Mouse (Mus musculus) hindbrain, embryonic 15.5 days (tissue): Measurements from ENCODE around the gene Med29. TPM values are rescaled to one million over a fixed set of nuclear protein-coding genes. Genes with fewer than 3 reads are reported as not detected.
A peak's percentile ranks its signal among the peaks of the same experiment; 100 is the strongest.

Experiments
- ATAC-seq: fragments of 200-750 bp; cut with Nextera tagmentation; 2 replicates; pipeline ENCODE4 v1.8.0; 2017; ENCODE audit warnings: low read depth, moderate number of reproducible peaks, moderate TSS enrichment; ENCODE audit not compliant: low FRiP score
- H3K27ac ChIP-seq: fragments of 300-500 bp; sonication (generic); replicated peaks from 2 replicates; pipeline ENCODE4 v1.5.1; 2015; ENCODE audit warnings: mild to moderate bottlenecking, inconsistent platforms
- H3K27me3 ChIP-seq: fragments of 300-500 bp; sonication (generic); 2 replicates; pipeline ENCODE4 v1.6.1; 2015; ENCODE audit warnings: control low read depth, inconsistent platforms
- H3K36me3 ChIP-seq: fragments of 300-500 bp; sonication (generic); 2 replicates; pipeline ENCODE4 v1.6.1; 2015; ENCODE audit warnings: control low read depth, inconsistent platforms
- H3K4me1 ChIP-seq: fragments of 300-500 bp; sonication (generic); replicated peaks from 2 replicates; pipeline ENCODE4 v1.6.1; 2015; ENCODE audit warnings: control low read depth, inconsistent platforms
- H3K4me2 ChIP-seq: fragments of 300-500 bp; sonication (generic); 2 replicates; pipeline ENCODE4 v1.6.1; 2015; ENCODE audit warnings: moderate library complexity, mild to moderate bottlenecking, inconsistent platforms
- H3K4me3 ChIP-seq: fragments of 300-500 bp; sonication (generic); 2 replicates; pipeline ENCODE4 v1.5.1; 2015; ENCODE audit warnings: mild to moderate bottlenecking, inconsistent platforms
- H3K9ac ChIP-seq: fragments of 300-500 bp; sonication (generic); 2 replicates; pipeline ENCODE4 v1.6.1; 2015; ENCODE audit warnings: inconsistent platforms
- H3K9me3 ChIP-seq: fragments of 300-500 bp; sonication (generic); 2 replicates; pipeline ENCODE4 v1.6.1; 2016; ENCODE audit warnings: control low read depth, inconsistent platforms
- WGBS: fragments of 180-500 bp; shearing (Covaris S2); methylation state at CpG from one replicate; pipeline ENCODE4 v1.1.7; 2015; 5-methylcytosine and 5-hydroxymethylcytosine counted together
- polyA plus RNA-seq: library from polyadenylated mRNA; unstranded; fragments of >200 nt; fragmentation: Nextera tagmentation; extraction: Ambion mirVana; gene quantifications from 2 replicates; pipeline ENCODE4 v1.2.1, GENCODE M21; 2015

The Med29 gene
- 46.1 and 46.6 TPM in 2 replicates for polyA plus RNA-seq

DNA sequence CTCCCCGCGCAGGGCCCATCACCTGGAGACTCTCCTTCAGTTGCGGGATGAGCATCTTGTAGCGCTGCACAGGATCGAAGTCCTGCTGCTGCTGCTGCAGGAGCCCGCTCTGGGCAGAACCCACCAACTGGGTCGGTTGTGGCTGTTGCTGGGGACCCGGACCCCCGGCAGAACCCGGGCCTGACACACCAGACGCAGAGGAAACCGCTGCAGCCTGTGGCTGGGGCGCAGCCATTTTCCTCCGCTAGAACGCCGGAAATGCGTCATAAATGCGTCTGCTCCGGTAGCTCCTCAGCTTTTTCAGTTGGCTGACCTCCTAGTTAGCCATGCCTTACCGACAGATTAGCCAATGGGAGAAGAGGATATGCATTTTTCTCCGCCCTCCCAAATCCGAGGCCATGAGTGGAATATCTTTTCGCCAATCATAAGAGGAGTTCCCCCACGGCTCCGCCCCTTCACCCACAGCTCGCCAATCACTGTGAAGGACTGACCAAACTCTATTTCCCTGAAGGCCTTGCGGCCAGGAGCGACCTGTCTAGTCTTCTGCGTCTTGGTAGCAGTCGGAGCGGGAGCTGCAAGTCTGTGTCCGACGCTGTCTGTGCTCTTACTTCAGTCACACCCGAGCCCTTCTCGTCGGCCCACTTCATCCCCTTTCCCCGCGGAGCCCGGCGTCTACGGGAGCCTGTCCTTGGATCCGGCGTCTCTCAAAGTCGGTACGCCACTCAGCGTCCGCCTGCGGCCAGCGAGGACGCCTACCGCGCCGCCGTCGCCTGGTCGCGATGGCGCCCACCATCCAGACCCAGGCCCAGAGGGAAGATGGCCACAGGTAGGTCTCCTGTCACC, at the start of gene Med29, which contains the start of gene Paf1:
Gene Med29, minus strand, starts transcription at position 280 of the 843 bp plus-strand sequence.
Gene Paf1, plus strand, starts transcription at position 523 of the 843 bp plus-strand sequence.
- WGBS: under 1% methylated on average over 58 of the region's 58 CpGs
- H3K4me1 ChIP-seq: peaks cover 27% of the 10 kb centered on the region

DNA sequence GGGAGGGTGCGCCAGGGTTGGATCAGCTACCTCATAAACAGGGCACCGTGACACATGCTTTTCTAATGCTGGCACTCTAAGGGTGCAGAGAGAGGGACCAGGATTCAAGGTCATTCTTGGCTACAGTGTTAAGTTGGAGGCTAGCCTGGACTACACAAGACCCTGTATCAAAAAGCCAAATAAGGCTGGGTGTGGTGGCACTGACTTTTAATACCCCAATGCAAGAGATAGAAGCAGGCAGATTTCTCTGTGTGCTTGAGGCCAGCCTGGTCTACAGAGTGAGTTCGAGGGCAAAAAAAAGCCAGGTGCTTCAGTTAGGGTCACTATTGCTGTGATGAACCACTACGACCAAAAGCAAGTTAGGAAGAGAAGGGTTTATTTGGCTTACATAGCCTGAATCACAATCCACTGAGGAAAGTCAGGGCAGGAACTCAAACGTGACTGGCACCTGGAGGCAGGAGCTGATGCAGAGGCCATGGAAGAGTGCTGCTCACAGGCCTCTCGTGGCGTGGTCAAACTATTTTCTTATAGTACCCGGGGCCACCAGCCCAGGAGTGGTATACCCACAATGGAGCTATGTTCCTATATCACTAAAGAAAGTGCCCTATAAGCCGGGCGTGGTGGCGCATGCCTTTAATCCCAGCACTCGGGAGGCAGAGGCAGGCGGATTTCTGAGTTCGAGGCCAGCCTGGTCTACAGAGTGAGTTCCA, 49.4 kb upstream of the Med29 start:
- peaks cover 8% of the 10 kb centered on the region for H3K4me1 ChIP-seq
- no peak overlapping the region for H3K9ac ChIP-seq
- H3K27me3 ChIP-seq: peaks cover 5% of the 10 kb centered on the region; the same call in 1 of the 2 replicates
- H3K9me3 ChIP-seq: no peaks in the 10 kb centered on the region
- no peak overlapping the region for H3K27ac ChIP-seq
- H3K4me2 ChIP-seq: no peak overlapping the region
- 94% methylated on average over 13 of the region's 14 CpGs for WGBS
- H3K4me3 ChIP-seq: no peak overlapping the region
- no peak for ATAC-seq
- H3K36me3 ChIP-seq: no peaks in the 10 kb centered on the region

More for the DNA sequence above, at the start of gene Med29, which contains the start of gene Paf1:
- Histone ChIP-seq H3K9ac (peak within 1 kb of the TSS; percentile 80), H3K4me2 (peak within 1 kb of the TSS; percentile 80), H3K36me3 (peaks cover 50% of the 10 kb centered on the region), H3K27me3 (no peaks in the 10 kb centered on the region), H3K9me3 (no peaks in the 10 kb centered on the region), H3K4me3 (peak within 1 kb of the TSS; percentile 86), H3K27ac (peak within 1 kb of the TSS; percentile 83)
- peak; percentile 99 for ATAC-seq

DNA sequence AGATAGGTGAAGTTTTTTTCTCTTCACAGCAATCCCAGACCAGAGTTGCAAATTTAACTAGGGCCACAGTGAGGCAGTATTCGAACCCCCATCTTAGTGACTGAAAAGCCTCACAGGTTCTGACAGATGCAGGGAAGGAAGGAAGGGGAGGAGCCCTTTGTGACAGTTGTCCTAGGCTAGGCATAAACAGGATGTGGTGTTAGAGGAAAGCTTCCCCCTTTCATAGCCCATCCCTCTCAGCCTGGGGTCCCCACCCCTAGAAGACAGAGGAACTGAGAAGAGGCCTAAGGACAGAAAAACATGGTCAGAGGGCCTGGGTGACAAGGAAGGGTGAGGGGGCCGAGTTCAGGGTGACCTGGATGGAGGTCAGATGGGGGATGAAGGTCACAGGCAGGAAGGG, 48.2 kb upstream of the Med29 start:
- H3K9me3 ChIP-seq: no peaks in the 10 kb centered on the region
- H3K4me1 ChIP-seq: peaks cover 5% of the 10 kb centered on the region
- H3K36me3 ChIP-seq: no peaks in the 10 kb centered on the region
- H3K4me2 ChIP-seq: no peak overlapping the region
- no peak overlapping the region for H3K27ac ChIP-seq
- H3K27me3 ChIP-seq: peaks cover 3% of the 10 kb centered on the region; the same call in 1 of the 2 replicates
- H3K4me3 ChIP-seq: no peak overlapping the region
- 60% methylated on average over 2 of the region's 2 CpGs for WGBS
- no peak for ATAC-seq
- no peak overlapping the region for H3K9ac ChIP-seq

DNA sequence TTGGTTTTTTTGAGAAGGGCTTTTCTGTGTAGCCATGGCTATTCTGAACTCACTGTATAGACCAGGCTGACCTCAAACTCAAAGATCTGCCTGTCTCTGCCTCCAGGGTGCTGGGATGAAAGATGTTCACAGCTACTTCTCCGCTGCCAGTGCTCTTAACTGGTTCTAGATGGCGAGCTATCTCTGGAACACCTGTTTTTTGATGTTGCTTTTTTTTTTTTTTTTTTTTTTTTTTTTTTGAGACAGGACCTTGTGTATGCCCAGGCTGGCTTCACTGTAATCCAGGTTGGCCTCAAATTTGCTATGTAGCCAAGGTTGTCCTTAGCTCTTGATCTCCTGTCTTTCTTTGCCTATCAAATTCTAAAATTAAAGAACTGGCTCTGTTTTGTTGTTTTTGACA, 46.3 kb upstream of the Med29 start:
- H3K4me2 ChIP-seq: no peak overlapping the region
- no peak for ATAC-seq
- no peak overlapping the region for H3K27ac ChIP-seq
- no peaks in the 10 kb centered on the region for H3K27me3 ChIP-seq
- H3K9me3 ChIP-seq: no peaks in the 10 kb centered on the region
- H3K4me3 ChIP-seq: no peak overlapping the region
- no peak overlapping the region for H3K9ac ChIP-seq
- H3K36me3 ChIP-seq: no peaks in the 10 kb centered on the region
- 84% methylated on average over 2 of the region's 2 CpGs for WGBS
- peaks cover 23% of the 10 kb centered on the region for H3K4me1 ChIP-seq

DNA sequence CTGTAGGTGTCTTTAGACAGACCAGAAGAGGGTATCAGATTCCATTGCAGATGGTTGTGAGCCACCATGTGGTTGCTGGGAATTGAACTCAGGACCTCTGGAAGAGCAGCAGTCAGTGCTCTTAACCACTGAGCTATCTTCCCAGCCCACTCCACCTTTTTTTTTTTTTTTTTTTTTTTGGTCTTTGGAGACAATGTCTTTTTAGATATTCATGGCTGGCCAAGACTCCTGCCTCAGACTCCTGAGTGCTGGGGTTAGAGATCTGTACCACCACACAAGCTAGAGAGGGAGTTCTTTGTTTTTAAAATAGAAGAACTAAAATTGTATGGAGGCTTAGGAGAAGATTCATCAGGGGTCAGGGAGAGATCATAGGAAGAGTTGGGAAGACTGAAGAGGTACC, 45.5 kb upstream of the Med29 start:
- Histone ChIP-seq H3K9ac (no peak overlapping the region), H3K9me3 (no peaks in the 10 kb centered on the region), H3K4me3 (no peak overlapping the region), H3K36me3 (no peaks in the 10 kb centered on the region), H3K27ac (no peak overlapping the region), H3K27me3 (no peaks in the 10 kb centered on the region), H3K4me2 (no peak overlapping the region), H3K4me1 (peaks cover 31% of the 10 kb centered on the region)
- ATAC-seq: no peak

DNA sequence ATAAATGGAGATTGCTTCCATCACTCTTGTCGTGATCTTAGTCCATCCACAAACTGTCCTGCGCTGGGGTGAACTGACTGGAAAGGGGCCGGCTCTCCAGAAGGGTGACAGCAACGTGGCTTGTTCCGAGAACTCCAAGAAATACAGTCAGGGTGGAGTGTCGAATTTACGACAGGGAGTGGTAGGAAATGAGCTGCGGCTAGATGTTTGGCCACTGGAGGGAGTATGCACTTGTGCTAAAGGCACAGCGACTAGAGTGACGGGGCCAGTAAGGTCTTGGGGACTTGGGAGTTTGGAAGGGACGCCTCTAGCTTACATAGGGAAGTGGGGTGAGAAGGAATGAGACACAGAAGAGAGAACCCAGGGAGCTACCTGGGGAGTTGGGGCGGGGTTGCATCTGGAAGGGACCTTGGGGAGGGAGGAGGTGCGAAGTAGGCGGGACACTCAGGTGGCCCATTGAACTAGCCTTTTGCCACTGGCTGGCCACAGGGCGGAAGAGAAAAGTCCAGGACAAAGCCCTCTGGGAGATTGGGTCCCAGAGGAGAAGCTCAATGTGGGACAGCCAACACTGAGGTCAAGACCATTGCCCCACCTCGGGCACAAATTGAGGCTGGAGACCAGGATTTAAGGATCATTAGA, 44.5 kb upstream of the Med29 start, which contains the start of gene Gmfg:
Gene Gmfg, plus strand, starts transcription at position 516 of the 639 bp plus-strand sequence.
- no peaks in the 10 kb centered on the region for H3K27me3 ChIP-seq
- peak within 1 kb of the TSS; percentile 70 for H3K4me2 ChIP-seq
- no peaks in the 10 kb centered on the region for H3K36me3 ChIP-seq
- peak within 1 kb of the TSS; percentile 93 for H3K4me3 ChIP-seq
- no peaks in the 10 kb centered on the region for H3K9me3 ChIP-seq
- peak within 1 kb of the TSS; percentile 76 for H3K9ac ChIP-seq
- H3K27ac ChIP-seq: peak within 1 kb of the TSS; percentile 84
- peaks cover 38% of the 10 kb centered on the region for H3K4me1 ChIP-seq
- ATAC-seq: peak; percentile 17
- WGBS: 3% methylated on average over 16 of the region's 16 CpGs

DNA sequence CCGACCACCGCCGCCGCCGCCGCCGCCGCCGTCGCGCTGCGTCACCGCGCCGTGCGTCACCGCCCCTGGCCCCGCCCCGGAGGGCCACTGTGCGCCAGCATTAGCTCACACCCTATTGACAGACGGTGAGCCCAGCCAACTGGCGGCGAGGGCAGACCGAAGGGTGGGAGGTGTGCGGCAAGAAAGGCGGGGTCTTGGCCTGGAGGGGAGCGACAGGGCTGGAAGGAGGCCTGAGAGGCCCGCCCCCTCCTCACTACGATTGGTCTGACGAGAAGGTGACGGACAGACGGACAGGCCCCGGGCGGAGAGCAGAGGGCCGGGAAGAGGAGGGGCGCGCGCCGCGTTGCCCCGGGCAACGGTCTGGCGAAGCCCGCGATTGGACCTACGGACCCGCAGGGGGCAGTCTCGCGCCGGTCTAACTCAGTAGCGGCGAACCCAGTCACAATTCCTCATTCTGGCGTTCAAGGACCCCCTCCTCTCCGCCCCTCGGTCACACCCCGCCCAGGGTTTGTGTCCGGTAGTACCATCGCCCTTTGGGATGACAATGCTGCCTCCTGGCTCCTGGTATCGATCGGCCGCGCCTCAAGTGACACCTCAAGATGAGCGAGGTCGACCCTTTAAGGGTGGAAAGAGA, 43.9 kb upstream of the Med29 start:
- Histone ChIP-seq H3K27me3 (no peaks in the 10 kb centered on the region), H3K4me3 (peak overlapping the region; percentile 93), H3K4me1 (peaks cover 42% of the 10 kb centered on the region), H3K9me3 (no peaks in the 10 kb centered on the region), H3K27ac (peak overlapping the region; percentile 84), H3K9ac (peak overlapping the region; percentile 97), H3K36me3 (no peaks in the 10 kb centered on the region), H3K4me2 (peak overlapping the region; percentile 78)
- ATAC-seq: peak; percentile 99
- under 1% methylated on average over 59 of the region's 64 CpGs for WGBS

DNA sequence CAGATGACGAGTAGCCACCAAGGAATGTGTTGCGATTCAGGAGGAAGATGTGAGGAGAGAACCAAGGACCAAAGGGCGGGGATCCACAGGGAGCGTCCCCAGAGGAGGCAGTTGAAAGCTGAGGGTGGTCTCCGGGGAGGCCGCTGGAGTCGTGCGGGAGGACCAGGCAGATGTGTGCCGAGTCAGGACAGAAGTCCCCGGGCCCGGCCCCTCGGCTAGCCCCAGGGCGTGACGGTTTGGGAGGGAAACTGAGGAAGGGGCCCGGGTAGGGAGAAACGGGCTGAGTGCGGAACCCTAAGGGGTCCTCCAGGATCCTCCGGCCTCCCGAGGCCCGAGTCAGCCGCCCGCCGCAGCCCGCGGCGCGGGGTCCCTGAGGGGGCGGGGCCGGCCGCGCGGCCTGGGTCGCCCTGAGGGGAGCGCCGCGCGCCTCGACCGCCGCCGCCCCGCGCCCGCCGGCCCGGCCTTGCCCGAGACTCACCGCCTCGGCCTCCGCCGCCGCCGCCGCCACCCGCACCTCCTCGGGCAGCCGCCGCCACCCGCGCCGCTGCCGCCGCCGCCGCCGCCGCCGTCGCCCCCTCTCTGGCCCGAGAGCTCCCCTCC, 43.3 kb upstream of the Med29 start:
- peak overlapping the region; percentile 97 for H3K9ac ChIP-seq
- no peaks in the 10 kb centered on the region for H3K9me3 ChIP-seq
- no peaks in the 10 kb centered on the region for H3K27me3 ChIP-seq
- no peaks in the 10 kb centered on the region for H3K36me3 ChIP-seq
- 0% methylated on average over 30 of the region's 70 CpGs for WGBS
- H3K27ac ChIP-seq: peak overlapping the region; percentile 73
- peaks cover 42% of the 10 kb centered on the region for H3K4me1 ChIP-seq
- peak overlapping the region; percentile 78 for H3K4me2 ChIP-seq
- peak; percentile 24 for ATAC-seq
- H3K4me3 ChIP-seq: peak overlapping the region; percentile 93

DNA sequence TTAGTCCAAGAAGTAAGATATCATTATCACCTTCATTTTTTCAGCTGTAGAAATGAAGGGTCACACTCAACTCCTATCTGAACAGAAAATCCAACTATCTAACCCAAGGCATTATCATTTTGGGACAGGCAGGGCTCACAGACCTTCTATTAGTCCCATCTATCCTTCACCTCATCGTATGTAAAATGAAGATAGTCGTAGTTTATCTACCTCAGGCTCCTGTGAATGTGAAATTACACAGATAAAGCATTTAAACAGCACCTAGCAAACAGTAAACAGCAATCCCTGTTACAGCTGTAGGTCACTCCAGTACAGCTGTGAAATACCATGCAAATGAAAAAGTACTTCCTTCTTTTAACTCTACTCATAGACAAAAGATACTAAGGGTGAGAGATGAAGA, 39.7 kb upstream of the Med29 start:
- ATAC-seq: no peak
- no peaks in the 10 kb centered on the region for H3K36me3 ChIP-seq
- no peak overlapping the region for H3K9ac ChIP-seq
- no peak overlapping the region for H3K27ac ChIP-seq
- no peak overlapping the region for H3K4me3 ChIP-seq
- H3K4me1 ChIP-seq: peaks cover 48% of the 10 kb centered on the region
- no peak overlapping the region for H3K4me2 ChIP-seq
- H3K27me3 ChIP-seq: no peaks in the 10 kb centered on the region
- no peaks in the 10 kb centered on the region for H3K9me3 ChIP-seq
- WGBS: 95% methylated on average over 2 of the region's 2 CpGs

DNA sequence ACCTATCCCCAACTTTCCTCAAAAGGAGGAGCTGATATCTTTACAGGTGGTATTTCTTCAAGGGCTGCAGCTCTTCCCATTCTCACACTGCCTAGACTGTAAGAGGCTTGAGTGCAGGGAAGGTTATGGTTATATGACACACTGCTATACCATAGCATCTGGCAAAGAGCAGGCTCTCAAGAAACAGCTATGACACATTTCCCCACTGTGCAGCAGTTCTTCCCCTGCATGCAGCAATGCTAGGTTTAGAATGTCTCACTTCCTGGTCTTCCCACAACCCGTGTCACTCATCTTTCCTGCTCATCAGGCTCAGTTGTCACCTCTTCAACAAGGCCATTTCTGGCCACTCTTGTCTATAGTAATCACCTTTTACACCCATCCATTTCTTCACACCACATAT, 38.0 kb upstream of the Med29 start:
- WGBS: 83% methylated on average over 1 of the region's 1 CpGs
- Histone ChIP-seq H3K4me2 (no peak overlapping the region), H3K4me1 (peaks cover 43% of the 10 kb centered on the region), H3K9ac (no peak overlapping the region), H3K36me3 (no peaks in the 10 kb centered on the region), H3K27me3 (no peaks in the 10 kb centered on the region), H3K4me3 (no peak overlapping the region), H3K27ac (no peak overlapping the region), H3K9me3 (no peaks in the 10 kb centered on the region)
- ATAC-seq: no peak

DNA sequence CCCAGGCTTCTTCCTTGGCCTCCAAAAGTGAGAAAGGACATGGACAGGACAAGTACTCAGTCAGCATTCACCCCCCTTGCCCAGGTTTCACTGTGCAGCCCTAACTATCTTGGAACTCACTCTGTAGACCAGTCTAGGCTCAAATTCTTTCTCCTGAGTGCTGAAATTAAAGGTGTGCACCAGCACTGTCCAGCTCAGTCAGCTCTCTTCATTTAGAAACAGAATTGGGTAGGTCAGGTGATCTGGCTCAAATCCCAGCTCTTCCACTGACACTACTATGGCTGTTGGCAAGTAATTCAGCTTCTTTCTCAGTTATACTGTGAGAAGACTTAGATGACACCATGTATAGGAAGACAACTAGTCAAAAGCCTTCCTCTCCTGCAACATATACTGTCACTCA, 35.2 kb upstream of the Med29 start:
- no peak overlapping the region for H3K4me3 ChIP-seq
- no peak overlapping the region for H3K9ac ChIP-seq
- no peak for ATAC-seq
- no peak overlapping the region for H3K27ac ChIP-seq
- H3K4me1 ChIP-seq: peaks cover 15% of the 10 kb centered on the region
- peaks cover 8% of the 10 kb centered on the region for H3K36me3 ChIP-seq
- no peaks in the 10 kb centered on the region for H3K27me3 ChIP-seq
- no peak overlapping the region for H3K4me2 ChIP-seq
- H3K9me3 ChIP-seq: no peaks in the 10 kb centered on the region
